Mouse (Mus musculus): ENCODE results near the gene Sh2b2. TPM values are rescaled to one million over a fixed set of nuclear protein-coding genes. Genes with fewer than 3 reads are reported as not detected.

Sh2b2 gene
- under 1 TPM; 0.43 to 0.83 TPM for total RNA-seq (2021)

DNA sequence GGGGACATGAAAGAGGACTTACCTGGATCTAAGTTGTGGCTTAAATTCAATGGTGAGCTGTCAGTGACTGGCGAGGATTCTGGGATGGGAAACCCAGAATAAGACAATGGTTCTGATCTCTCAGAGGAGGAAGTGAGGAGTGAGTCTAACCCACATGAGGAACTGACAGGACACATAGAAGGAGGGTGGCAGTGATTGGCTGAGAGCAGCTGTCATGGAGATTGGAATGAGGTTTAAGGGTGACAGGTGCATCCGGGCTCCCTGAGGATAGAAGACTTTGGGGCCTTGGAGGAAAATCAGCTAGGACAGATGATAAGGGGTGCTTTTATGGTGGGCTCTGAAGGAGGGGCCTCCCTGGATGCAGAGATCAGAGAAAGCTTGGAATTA, at the start of gene Sh2b2:
Gene Sh2b2, minus strand, starts transcription at position 105 of the 387 bp plus-strand sequence.
- intact Hi-C loops (cut with DNase I): no loop called here
- no peak for DNase-seq

DNA sequence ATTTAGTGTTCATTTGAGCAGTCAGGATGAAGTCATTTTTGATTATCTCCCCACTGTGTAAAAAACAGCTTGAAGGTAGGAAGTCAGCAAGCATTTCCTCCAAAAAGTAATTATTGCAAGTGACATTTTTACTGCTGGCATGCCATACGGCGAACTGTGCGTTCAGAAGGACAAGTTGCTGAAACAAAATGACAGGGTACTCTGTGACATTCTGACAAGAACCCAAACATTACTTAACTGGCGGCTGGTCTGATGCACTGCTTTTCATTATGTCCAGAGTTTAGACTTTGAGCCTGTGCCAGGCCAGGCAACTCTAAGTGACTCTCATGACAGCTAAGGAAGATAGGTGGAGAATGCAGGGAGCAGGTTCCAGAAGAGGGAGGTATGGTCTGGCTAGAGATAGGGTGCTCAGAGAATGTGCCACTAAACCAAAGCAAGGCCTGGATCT, 46.6 kb upstream of the Sh2b2 start:
- peak in 1 of 2 experiments; percentile 26 for DNase-seq
- intact Hi-C loops (cut with DNase I): no loop called here

DNA sequence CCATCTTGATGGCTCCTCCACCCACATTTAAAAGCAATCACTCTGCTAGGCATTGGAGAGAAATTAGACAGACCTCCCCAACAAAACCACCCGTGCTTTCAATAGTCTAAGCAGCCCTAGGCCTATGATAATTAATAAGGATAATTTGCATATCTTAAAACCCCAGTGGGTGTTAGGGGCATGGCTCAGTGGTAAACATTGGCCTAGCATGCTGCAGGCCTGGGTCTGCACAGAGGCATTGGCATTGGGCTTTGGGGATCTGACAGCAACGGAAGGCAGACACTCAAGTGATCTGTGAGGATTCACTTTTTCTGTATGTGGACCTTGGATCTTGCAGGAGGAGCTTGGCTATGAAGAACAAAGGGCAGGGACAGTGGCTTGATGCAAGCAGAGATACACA, 46.0 kb upstream of the Sh2b2 start:
- no peak for DNase-seq
- intact Hi-C loops (cut with DNase I): no loop called here

DNA sequence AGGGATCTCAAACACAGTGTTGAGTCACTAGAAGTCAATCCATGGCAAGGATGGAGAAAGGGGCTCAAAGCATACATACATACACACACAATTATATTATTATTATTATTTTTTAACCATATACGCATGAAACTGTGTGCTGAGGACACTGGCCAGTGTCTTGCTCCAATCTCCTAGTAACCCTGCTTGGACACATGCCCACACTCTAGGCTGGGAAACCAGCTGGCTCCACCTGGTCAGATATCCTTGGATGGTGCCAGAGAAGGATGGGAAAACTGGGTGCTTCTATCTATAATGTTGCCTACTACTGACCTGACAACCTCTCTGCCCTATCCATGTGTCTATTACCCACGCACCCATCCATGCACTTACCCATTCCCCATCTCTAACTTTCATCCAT, 45.2 kb upstream of the Sh2b2 start:
- DNase-seq: no peak
- intact Hi-C loops (cut with DNase I): no loop called here

DNA sequence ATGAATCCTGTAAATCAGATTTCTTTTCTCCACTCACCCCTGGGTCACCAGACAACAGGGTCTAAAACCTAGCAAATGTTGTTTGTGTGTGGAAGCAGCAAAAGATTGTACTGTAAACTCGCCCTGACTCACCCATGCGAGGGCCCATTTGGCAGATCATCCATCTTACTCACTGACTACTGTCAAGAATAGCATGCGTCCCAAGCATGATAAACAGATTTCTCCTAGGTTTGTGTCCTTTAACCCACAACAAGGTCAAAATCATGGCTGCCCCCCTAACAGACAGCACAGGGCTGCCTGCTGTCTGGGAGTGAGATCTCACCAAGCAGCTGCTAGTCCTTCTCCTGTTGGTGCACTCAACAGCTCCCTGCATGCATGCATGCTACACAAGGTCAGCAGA, 43.4 kb upstream of the Sh2b2 start:
- intact Hi-C loops (cut with DNase I): no loop called here
- DNase-seq: no peak

DNA sequence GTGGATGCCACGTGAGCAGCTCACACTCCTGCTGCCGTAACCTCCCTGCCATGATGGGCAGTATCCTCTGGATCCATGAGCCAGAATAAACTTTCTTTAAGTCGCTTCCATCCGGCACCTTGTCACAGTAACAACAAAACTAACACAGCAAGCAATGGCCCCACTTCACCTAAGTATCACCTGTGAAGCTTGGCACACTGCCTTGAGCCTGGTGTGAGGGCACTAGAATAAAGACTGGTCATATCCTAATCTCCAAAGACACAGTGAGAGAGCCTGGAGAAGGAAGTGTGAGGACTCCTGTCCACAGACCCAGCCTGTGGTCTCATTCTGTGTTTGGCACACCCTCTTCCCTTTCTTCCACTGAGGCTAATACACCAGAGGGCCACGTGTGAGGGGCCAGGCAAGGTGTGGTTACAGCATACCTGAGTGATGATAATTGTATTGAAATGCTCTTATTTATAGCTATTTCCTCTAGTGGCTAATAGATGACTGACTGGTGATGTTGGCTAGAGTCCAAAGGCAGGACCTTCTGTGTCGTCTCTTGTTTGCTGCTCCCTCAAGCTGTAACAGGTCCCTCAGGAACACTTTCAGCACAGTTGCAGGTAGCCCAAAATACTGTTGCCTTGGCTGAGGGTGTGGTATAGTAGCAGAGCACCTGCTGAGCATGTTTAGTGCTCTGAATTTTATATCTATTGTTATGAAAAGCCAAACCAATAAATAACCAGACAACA, 42.2 kb upstream of the Sh2b2 start:
- intact Hi-C loops (cut with DNase I): no loop called here
- no peak for DNase-seq

DNA sequence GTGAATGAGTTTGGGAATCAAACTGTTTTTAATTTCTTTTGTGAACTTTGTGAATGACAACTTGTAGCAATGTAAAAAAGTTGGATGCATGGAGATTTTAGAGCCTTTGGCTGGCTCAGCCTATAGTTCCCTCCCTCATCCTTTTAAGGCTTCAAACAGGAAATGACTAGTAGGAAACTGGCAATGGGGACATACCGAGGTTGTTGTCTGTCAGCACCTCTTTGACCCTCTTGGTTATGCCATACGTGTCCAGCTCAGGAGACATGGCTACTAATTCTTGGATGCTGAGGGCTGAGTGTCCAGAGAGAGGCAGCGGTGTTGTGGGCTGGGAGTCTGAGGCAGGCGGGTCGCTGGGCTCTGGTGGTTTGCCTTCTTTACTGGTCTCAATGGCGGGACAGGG, 40.2 kb upstream of the Sh2b2 start:
- no peak for DNase-seq
- intact Hi-C loops (cut with DNase I): no loop called here

DNA sequence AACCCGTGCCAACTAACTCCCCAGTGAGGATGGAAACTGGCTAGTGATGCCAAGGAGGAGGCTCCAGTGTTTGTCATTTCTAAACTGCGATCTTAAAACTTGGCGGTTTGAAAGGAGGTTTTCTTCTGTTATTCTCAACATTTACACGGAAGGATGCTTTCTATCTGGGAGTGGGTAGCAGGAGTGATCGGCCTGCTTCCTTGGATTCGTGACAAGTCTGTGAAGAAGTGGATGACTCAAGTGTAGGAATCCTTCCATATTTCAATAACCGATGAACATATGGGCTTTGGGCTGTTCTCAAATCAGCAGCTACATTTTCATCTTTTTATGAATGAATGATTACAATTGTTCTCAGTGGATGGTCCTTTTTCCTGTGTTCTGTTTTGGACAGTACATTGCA, 38.8 kb upstream of the Sh2b2 start:
- intact Hi-C loops (cut with DNase I): no loop called here

DNA sequence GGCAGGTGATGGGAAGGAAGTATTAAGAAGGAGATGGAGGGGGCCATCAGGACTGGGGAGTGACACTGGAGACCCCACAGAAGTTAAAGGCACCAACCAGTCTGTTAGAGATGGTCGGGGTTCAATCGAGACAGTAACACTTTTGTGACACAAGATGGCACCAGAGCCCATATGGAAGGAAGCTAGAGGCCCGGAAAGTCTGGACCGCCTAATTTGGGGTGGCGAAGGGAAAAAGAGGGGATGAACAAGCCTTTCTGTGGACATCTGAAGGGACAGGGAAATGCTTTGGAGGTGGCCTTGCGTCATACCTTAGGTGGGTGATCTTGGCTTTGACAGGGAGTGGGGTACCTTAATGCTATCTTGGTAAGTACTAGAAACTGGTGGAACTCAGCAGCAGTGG, 35.0 kb upstream of the Sh2b2 start:
- DNase-seq: peak; percentile 13
- intact Hi-C loops (cut with DNase I): loop anchor here (1.0 to 5.0 kb wide), 3 partner anchors 286 to 425 kb away; partner anchors contain the start of gene Cux1

More for the DNA sequence above, 38.8 kb upstream of the Sh2b2 start:
- DNase-seq: no peak

DNA sequence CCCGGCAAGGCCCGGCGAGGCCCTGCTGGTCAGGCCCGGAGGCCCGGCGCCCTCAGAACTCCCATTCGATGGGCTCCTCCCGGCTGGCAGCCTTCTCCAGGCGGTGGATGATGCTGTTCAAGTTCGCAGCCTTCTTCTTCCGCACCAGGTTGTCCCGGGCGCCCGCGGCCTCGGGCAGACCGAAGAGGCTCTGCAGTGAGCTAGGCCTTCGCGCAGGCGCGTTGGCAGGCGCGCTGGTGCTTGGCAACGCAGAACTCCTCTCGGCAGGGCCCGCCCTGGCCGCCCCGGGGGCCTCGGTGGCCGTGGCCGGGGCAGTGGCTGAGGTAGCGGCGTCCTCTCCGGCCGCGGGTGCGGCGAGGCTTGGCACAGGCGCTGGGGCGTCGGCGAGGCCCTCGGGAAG, 28.4 kb upstream of the Sh2b2 start:
- intact Hi-C loops (cut with DNase I): no loop called here

DNA sequence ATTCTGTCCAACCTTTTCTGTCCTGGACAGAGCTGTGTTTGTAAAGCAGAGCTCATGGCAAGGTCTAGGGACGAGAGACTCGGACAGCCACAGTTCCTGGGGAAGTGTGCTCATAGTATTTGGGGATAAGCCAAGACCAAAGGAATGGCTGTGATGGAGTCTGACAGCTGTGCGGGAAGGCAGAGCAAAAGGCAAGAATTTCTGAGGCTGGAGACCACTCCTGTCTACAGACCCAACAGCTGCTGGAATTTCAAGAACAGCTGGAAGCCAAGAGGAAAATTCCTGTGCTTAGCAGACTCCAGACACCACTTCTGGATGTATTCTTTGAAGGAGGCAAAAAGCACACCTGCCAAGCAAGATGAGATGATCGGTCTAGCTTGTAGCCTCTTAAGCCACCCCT, 23.6 kb upstream of the Sh2b2 start:
- no peak for DNase-seq
- intact Hi-C loops (cut with DNase I): no loop called here

More for the DNA sequence above, 28.4 kb upstream of the Sh2b2 start:
- no peak for DNase-seq

DNA sequence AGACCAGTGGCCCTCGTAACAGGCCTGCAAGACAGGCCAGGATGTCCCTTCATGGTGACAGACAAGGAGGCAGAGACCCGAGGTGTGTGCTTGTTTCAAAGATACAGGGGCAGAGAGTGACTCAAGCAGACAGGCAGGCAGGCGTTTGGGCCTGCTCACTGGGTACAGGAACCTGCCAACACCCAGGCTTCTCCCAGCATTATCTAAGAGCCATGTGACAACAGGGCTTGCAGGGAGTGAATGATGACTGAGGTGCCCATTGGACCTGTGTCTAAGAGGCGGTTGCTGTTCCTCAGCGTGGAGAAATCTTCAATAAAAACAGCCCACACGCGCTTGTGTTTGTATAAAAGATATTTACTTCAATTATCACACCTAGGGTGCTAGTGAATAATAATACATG, 19.7 kb upstream of the Sh2b2 start:
- intact Hi-C loops (cut with DNase I): no loop called here

DNA sequence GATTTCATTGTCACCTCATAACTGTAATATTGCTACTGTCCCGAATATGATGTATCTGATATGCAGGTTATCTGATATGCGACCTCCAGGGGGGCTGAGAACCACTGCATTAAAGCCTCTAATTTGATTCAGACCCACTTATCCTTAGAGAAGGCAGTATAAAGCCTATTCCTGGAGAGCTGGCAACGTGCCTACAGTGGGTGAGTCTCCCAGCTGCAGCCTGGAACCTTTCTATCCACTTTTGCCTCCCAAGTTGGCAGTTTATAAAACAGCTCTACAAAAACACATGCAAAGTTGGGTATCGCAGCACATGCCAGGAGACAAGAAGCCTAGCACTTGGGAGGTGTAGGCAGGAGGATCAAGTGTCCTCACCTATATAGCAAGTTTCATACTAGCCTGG, 17.0 kb upstream of the Sh2b2 start:
- DNase-seq: no peak
- intact Hi-C loops (cut with DNase I): no loop called here

More for the DNA sequence above, 19.7 kb upstream of the Sh2b2 start:
- no peak for DNase-seq

DNA sequence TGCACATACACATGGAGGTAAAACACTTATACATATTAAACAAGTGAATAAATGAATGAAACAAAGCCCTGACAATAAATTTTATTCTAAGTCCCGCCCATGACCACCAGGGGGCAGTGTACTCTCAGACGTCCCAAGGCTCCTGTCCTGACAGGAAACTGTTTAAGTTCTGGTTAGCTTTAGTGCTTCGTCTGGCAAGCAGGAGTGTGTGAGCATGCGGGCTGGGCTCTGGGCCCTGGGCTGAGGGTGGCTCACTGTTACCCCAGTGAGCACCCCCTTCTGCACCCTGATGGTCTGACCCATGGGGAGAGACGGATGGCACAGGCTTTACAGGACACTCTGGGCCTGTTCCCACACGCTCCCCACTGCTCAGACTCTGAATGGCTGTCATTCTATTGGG, 12.6 kb upstream of the Sh2b2 start:
- intact Hi-C loops (cut with DNase I): loop anchor here (1.0 to 2.0 kb wide), 4 partner anchors 364 to 496 kb away; no protein-coding TSS in a partner anchor
- DNase-seq: peak; percentile 64 to 71

DNA sequence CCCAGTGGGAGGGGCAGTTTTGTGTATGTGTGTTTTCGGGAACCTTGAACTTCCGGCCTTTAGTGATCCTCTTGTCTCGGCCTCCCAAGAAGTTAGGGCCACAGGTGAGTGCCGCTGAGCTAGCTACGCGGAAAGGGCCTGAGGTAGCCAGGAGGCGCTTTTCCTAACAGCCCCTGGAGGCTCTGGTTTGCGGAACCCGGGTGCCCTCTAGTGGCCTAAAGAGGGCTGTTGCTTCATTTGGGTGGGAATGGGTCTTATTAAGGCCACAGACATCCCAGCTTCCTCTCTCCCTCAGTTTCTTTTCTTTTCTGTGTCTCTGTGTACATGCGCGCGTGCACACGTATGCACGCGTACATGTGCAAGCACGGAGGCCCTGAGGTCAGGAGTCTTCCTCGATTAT, 6.5 kb upstream of the Sh2b2 start:
- peak; percentile 81 for DNase-seq
- intact Hi-C loops (cut with DNase I): loop anchor here (1.0 to 5.0 kb wide), 2 partner anchors 51 to 121 kb away; no protein-coding TSS in a partner anchor

DNA sequence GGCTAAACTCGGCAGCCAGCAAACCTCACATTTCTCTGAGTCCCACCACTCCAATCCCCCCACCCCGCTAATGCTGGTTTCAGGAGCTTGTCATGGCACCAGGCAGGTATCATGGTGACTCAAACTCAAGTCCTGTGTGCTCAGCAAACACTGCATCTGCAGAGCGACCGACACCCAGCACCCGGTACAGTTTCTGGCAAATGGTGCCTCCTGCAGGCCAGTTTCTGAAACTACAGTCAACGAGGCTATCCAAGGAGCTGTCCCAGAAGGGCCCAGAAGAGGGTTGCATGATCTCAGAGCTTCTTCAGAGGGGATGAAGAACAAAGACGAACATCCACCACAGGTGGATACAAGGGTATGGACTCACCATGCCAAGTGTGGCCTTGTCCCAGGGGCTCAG, 4.6 kb upstream of the Sh2b2 start:
- intact Hi-C loops (cut with DNase I): loop anchor here (5.0 kb wide), 1 partner anchor 119 kb away; no protein-coding TSS in a partner anchor
- DNase-seq: peak in 1 of 2 experiments; percentile 35

DNA sequence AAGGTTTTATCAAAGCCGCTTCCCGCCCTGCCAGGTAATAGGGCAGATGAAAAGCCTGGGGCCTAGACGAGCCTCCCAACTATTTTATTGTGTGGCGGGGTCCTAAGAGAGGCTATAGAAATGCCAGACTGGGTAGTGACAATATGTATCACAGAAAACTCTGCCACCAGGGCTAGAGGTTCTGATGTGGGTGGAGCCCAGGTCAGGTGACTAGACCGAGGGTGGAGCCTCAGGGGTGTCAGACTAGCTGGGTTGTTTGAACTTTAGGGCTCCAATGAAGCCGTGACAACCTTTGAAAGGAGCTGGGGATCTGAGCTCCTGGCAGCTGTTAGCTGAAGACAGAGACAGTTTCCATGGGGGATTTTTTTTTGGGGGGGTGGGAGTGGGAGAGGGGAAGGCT, 2.1 kb upstream of the Sh2b2 start:
- intact Hi-C loops (cut with DNase I): no loop called here
- DNase-seq: no peak

DNA sequence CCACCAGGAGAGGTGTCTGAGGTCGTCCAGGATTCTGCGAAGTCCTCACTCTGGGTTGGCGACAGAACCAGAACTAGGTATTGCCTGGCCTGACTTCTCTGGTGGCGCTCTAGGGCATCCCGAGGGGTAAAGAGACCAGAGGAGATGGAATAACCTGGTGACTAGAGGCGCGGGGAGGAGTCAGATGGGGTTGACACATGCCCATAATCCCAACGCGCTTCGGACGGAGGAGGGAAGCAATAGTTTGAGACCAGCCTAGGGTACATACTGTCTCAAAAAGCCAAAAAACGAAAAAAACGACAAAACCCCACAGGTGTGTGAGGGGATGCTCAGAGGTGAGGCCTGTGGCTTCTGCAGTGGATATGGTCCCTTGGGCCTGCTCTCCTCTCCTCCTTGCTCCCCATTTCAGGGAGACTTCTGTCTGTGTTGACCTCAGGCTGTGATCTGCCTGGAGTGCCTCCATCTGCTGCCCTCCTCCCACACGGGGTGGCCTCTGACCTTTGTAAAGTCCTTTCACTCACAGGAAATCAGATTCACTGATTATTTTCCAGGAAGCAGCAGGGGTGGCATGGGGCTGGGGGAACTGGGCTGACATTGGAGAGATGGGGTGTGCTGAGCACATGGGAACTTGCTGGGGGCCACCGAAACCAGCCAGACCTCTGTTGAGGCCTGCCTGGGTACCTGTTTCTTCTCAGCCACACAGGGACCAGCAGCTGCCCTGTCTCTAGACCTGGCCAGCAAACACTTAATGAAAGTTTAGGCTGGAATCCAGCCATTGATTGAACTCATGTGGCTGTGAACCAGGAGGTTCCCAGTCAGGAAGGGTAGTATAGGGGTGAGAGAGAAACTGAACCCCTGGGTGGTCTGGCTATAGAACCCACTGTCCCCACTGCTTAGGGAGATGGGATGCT, 560 bp downstream of the Sh2b2 start:
- no peak for DNase-seq
- intact Hi-C loops (cut with DNase I): no loop called here

DNA sequence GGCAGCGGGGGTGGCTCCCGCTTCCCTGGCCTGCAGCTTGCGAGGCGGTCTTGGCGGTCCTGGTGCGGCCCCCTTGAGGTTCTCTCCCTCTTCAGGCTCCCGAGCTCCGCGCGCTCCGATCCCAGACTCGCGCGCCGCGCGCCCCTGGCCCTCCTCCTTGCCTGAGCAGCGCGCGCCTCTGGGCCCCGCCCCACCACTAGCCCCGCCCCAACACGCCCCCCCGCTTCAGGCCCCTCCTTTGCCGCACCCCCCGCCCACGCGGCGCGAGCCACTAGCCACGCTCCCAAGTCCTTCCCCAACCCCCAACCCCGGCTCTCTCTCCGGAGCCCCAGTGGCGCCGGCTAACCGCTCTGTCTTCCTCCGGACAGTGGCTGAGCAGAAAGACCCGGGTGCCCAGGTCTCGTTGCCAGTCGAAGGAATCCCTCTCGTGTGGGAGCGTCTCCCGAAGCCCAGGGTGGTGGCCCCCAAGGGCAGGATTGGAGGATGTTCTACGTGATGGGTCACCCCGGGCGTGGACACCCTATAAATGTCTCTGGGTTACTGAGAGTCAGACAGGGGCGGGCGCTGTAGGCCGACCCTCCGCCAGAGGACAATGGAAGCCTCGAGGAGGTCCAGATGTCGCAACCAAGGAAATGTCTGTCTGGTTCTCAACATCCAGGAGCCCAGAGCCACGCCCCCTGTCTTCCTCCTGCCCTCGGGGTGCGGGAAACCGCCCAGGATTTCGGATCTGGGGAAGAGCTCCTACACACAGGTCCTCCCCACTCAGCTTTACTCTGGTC, 1.4 kb downstream of the Sh2b2 start:
- intact Hi-C loops (cut with DNase I): no loop called here
- DNase-seq: peak; percentile 76 to 85

DNA sequence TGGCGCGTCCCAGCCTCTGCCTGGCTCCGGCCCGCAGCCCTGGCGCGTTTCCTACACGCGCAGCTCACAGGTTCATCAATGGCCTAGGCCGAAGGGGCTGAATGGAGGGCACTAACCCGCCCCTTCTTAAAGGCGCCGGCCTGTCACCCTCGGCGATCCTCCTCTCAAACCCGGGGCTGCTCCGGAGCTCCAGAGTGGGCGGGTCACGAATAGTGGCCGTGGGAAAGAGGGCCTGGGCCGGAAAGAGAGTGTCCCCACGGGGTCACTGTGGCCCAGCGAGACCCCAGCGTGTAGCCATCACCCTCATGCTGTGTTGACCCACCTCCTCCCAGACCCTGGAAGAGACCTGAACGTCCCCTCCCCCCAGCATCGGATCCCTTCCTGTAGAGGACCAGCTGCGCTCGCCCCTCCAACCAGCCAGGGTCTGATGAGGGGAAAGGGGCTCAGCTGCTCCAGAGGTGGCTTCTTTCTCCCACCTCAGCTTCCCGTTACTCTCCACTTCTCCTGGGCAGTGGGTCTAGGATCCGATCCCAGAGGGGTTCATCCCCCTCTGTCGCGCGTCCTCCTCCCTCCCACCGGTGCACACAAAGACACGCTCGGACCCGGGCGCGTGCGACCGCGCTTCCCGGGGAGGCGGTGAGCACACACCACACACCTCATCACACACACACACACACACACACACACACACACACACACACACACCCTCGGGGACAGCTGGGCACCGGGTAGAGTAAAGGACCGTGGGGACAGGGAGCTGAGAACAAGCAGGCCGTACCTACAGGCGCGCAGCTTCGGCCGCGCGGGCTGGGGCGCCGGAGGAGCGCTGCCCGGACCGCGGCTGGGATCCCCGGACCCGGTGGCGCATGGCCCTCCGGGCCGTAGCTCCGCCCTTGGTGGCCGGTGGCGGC, 2.2 kb downstream of the Sh2b2 start:
- intact Hi-C loops (cut with DNase I): no loop called here
- DNase-seq: peak; percentile 13 to 16
